Mouse (Mus musculus): ENCODE data around the gene Gm16223.

DNA sequence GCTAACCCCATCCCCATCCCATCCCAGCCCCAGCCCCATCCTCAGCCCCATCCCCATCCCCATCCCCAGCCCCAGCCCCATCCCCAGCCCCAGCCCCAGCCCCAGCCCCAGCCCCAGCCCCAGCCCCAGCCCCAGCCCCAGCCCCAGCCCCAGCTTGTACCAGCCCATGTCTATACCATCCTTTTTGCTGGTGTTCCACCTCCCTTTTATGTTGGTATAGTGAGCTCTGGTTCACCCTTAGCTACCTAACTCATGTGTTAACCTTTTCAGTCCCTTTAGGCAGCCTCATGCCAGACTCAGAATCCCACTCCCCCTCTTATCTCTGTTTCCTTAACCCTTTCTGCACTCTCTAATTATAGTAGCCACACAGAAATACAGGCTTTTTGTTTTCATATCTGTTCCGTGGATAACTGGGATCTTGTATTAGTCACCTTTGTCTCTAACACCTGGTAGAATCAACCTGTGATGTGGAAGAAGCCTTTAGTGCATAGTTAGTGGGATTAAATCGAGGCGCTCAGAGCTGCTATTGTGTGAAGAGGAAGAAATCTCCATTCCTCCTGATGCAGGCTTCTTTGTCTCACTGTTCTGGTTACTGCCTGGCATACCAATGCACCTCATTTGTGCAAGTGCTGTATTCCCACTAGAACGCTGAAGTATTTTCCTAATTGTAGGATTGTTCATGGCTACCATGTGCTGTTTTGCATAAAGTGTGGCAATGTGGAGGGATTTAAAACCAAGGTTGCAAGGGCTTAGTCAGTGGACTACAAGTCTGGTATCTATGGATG, 144.0 kb downstream of the Gm16223 start:
- TF ChIP-seq POLR2A (IDR thresholded peaks at IDR 0.05; ENCODE audit: insufficient read depth, low read depth, low read length) (no peak), CTCF (IDR thresholded peaks at IDR 0.05; ENCODE audit: insufficient read depth, low read depth, low read length) (no peak)

Data from olfactory bulb, adult 2 months (tissue).